Mouse (Mus musculus) ES-CJ7 (cell line): ENCODE results near the gene Pramef8.

Experiments
- DNase-seq: peaks from one replicate; pipeline ENCODE4 v3.0.0; 2011; ENCODE audit warnings: low read depth, low spot score

The Pramef8 gene

GRCm38 (mm10) chr4:143412219-143413092 lies at the start of gene Pramef8:
Gene Pramef8, plus strand, starts transcription at chr4:143412426.
- peak; percentile 95 for DNase-seq

GRCm38 (mm10) chr4:143366415-143367041 lies 45.7 kb upstream of the Pramef8 start:
- DNase-seq, result no peak

GRCm38 (mm10) chr4:143379480-143379879 lies 32.7 kb upstream of the Pramef8 start:
- DNase-seq, result no peak

GRCm38 (mm10) chr4:143379931-143380715 lies 32.1 kb upstream of the Pramef8 start:
- no peak for DNase-seq

- DNase-seq, result no peak
These were observed 31.6 kb upstream of the Pramef8 start for GRCm38 (mm10) chr4:143380716-143381004.

- DNase-seq, result no peak
These were observed 30.1 kb upstream of the Pramef8 start for GRCm38 (mm10) chr4:143382163-143382562.

GRCm38 (mm10) chr4:143383646-143384045 lies 28.6 kb upstream of the Pramef8 start:
- peak; percentile 31 for DNase-seq

GRCm38 (mm10) chr4:143388955-143389702 lies 23.1 kb upstream of the Pramef8 start:
- peak; percentile 56 for DNase-seq

GRCm38 (mm10) chr4:143394181-143394580 lies 18.0 kb upstream of the Pramef8 start, which contains the start of gene Pramel1:
Gene Pramel1, plus strand, starts transcription at chr4:143394428.
- peak; percentile 79 for DNase-seq

- DNase-seq, result no peak
These were observed 534 bp upstream of the Pramef8 start for GRCm38 (mm10) chr4:143411566-143412218.

GRCm38 (mm10) chr4:143413621-143414020 lies 1.4 kb downstream of the Pramef8 start:
- DNase-seq, result no peak

GRCm38 (mm10) chr4:143414121-143414520 lies 1.9 kb downstream of the Pramef8 start:
- peak; percentile 91 for DNase-seq

GRCm38 (mm10) chr4:143426770-143427169 lies 14.5 kb downstream of the Pramef8 start:
- peak; percentile 25 for DNase-seq

GRCm38 (mm10) chr4:143450224-143450623 lies 38.0 kb downstream of the Pramef8 start, which contains the start of gene Oog4:
Gene Oog4, minus strand, starts transcription at chr4:143450324.
- no peak for DNase-seq
